Mouse (Mus musculus): ENCODE measurements around the gene Pole2. TPM values are rescaled to one million over a fixed set of nuclear protein-coding genes. Genes with fewer than 3 reads are reported as not detected.

Pole2 gene
- total RNA-seq (2023), result 3.0 to 5.5 TPM (median 3.4 TPM) in 4 replicates

DNA sequence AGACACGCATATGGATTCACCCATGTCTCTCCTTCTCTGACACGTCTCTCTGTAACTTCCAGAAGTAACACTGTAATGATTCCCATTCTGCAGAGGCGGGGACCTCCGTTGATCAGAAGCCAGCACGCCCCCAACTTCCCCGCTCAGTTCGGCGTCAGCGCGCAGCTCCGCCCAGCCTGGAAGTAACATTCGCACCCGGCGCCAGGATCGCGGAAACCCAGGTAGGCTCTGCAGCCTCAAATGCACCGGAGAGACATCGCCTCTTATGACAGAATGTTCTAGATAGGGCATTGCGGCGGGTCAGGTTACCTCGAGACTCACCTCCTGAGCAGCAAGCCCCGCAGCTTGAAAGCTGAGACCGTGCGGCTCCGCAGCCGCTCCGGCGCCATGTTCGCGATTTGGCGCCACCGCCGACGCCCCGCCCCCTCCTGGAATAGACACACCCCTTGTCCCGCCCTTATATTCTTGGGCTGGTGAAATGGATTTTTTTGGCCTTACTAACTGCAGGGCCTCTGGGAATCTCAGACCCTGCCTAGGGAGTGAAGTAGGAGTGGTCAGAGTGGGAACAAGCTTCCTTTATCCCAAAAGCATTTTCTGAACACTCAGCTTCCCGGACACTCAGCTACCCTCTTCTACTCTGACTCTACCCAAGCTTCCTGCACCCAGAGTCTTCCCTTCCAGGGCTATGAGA lies at the start of gene Pole2:
Gene Pole2 (minus strand): TSS at position 420 of the 691 bp plus-strand sequence.

DNA sequence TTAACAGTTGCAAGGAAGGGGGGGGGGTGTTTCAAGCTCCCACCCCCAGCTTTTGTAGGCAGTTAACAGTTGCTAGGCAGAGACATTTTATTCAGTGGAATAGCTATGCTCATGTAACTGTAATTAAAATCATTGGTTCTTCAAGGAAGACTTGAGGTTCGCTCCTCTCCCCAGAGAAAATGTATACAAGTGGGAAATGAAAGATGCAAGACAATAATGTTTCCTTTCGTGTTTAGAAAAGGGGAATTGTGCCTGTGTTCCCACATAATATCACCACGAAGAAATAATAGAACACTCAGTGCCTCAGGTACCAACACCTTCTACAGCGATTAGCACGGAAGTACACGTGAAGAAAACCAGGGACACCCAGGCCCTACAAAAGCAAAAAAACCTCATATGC lies 12.9 kb upstream of the Pole2 start, which contains the start of gene Klhdc1:
Gene Klhdc1 (plus strand): TSS at position 301 of the 400 bp plus-strand sequence.

DNA sequence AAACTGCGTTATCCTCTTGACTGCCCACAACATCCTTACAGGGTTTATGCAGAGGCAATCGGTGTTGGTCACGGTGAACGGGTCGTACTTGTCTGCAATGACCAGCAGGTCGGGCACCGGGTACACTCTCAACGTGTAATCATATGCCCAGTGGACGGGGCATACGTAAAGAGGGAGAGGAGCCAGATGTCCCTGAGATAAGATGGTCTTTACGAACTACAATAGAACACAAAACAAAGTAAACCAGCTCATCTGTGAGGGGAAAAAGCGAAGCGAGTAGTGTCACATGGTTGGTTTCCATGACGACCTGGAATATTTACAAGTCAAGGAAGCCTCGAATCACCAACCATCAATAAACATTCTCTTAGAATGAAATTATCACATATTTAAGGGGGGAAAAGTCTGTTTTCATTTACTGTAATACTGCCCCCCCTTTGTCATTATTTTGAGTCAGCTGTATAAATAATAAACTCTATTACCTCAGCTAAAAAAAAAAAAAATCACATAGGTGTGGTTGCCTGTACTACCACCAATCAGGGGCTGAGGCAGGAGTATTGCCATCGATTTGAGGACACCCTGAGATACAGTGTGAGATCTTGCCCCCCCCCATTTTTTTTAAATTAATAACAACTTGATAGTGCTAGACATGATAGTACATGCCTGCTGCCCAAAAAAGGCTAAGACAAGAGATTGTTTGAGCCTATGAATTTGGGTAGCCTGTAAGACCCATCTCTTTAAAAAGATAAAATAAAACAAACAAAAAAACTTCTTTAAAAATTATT lies 23.8 kb downstream of the Pole2 start, which contains the start of gene Gm49384:
Gene Gm49384 (minus strand): TSS at position 216 of the 782 bp plus-strand sequence.

DNA sequence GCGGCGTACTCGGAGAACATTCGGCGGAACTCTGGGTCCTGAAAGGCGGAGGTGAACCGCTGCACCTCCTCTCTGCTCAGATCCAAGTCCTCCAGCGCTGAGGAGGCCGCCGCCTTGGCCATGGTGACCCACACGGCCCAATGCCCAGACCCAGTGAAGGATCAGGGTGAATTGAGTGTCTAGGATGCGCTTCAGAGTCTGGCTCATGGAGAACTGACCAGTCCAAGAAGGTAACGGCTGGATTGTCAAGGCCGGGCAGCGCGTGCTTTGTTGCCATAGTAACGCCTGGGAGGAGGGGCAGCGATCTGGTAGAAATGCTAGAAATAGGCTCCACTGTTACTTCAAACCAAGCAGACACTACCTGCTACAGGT lies 29.8 kb downstream of the Pole2 start, which contains the start of gene Dnaaf2:
Gene Dnaaf2 (minus strand): TSS at position 266 of the 372 bp plus-strand sequence.

DNA sequence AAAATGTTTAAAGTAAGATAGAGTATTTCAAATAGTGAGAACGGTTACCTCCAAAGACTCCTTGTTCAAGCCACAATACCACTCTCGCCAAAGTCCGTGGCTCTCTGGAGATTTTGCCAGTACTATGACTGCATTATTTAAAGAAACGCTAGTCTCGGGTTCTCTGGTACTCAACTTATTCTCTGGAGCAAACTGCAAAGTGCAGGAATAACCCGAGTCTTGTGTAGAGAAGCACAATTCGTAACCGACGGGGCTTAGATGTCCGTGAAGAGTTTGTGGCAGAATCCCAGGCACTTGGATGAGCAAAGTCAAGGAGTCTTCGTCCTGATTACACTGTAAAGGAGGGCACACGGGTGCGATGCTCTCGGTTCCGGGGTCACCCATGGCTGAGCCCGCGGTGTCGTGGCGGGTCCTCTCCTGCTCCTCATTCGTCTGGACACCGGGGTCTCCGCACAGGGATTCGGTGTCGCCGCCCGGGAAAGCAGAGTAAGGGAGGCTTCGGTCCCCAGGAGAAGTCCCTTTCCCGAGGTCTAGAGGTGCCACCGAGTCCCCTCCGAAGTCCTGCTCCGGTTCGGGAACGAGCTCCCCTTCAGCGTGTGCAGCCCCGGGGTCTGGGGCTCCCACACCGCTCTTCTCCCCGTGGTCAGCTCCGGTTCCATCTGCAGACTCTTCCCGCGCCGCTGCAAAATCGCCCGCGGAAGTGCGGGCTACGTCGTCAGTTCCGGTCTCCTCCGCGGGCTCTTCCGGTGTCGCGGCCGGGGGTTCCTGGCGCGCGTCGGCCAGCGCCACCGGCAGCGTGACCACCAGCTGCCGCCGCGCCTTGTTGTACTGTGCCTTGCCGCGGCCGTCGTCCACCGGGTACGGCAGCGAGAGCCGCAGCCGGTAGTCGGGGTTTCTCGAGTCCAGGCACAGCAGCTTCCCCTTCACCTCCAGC lies 31.3 kb downstream of the Pole2 start, which contains the start of gene Gm49383:
Gene Gm49383 (minus strand): TSS at position 661 of the 934 bp plus-strand sequence.

DNA sequence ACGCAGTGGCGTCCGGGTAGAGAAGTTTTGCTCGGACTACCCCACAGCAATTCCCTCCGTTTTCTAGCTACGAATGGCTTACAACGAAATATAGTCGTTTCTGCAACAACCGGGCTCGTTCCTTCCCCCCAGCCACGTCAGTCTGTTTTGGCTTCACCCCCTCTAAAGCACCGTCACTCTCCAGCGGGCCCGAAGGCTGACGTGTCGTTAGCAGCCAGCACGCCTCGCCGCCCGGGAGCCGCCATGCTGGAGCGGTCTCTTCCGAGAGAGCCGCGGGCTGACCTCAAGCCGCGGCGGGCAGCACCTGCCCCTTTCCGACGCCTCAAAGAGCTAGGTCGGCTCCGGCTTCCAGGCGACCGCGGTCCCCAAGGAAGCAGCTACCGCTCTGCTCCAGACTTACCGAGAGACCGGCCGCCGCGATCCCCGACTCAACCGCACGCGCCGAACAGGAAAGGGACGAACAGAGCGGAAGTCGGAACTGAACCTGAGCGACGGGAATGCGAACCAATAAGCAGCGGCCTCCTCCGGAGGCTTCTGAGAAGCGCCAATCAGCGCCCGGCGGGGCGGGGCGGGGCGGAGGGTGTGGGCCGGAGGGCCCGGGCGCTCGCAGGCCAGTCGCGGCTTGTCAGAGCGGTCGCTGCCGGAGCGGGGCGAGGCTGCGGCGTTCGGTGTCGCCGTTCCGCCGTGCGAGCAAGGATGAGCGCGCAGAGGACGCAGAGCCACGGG lies 44.2 kb downstream of the Pole2 start, which contains the start of the genes Rpl36al and Mgat2:
Gene Rpl36al (minus strand): TSS at position 501 of the 726 bp plus-strand sequence.
Gene Mgat2 (plus strand): TSS at position 575 of the 726 bp plus-strand sequence.

DNA sequence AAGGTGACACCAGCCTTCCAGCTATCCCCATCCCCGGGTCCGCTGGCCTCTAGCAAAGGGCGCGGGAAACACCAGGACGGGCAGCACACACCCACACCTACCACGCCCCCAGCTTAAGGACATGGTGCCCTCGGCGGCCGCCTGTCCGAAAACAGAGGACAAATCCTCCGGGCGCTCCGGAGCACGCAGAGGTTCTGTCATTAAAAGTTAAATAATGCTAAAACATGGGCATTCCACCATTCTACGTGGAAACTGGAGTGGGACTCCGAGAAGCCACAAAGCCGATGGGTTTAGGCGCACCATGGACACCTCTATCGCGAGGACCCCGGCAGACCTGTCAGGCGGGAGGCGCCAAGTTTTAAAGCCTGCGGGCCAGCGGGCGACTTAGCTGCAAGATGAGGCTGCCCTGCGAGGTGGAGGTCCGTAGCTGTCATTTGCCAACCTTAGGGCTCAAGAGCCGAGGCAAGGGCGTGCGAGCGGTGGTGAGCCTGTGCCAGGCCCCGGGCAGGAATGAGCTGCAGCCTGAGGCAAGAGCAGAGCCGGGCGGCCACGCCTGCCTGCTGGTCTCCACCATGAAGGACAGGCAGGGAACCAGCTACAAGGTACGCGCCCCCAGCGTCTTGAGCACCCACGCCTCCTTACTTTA lies 59.4 kb downstream of the Pole2 start, which contains the start of gene Lrr1:
Gene Lrr1 (plus strand): TSS at position 354 of the 646 bp plus-strand sequence.

DNA sequence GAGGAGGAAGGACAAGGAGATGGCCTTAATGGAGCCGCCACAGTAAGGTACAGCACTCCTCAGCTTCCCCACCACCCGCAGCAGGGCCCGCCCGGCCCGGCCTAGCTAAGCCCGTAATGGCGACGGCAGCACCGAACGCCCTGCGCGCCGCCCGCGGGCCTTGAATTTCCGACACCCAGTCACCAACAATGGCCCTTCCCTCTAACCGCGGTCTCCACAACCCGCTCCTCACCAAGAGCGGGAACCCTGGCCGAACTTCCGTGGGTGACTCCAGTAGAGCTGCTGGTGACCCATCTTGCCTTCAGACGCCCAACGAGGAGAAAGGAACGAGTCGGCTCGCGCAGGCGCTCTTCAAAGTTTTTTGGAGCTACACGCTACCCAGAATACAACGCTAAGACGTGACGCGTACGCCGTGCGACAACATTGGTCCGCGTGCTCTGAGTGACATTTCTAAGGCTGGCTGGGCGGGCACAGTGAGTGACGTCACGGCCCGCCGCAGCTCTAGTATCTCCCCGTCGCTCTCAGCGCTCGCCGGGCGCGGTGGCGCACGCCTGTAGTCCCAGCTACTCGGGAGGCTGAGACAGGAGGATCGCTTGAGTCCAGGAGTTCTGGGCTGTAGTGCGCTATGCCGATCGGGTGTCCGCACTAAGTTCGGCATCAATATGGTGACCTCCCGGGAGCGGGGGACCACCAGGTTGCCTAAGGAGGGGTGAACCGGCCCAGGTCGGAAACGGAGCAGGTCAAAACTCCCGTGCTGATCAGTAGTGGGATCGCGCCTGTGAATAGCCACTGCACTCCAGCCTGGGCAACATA lies 69.0 kb downstream of the Pole2 start, which contains the start of gene Rps29:
Gene Rps29 (minus strand): TSS at position 422 of the 813 bp plus-strand sequence.

Other genes with a start within 250 kb of the Pole2 start
- 4,903 to 5,232 TPM (median 4,974 TPM) in 4 replicates for gene Rps29, start 69.0 kb downstream of the Pole2 start, total RNA-seq (2023)
- gene Lrr1, start 59.4 kb downstream of the Pole2 start, total RNA-seq (2023), result not detected in 4 replicates
- 346 to 407 TPM (median 379 TPM) in 4 replicates for gene Rpl36al, start 44.1 kb downstream of the Pole2 start, total RNA-seq (2023)
- 23.6 to 29.7 TPM (median 27.2 TPM) in 4 replicates for gene Mgat2, start 44.0 kb downstream of the Pole2 start, total RNA-seq (2023)
- gene Gm49383, start 31.1 kb downstream of the Pole2 start, total RNA-seq (2023), result 5.9 to 8.0 TPM (median 7.2 TPM) in 4 replicates
- gene Dnaaf2, start 29.8 kb downstream of the Pole2 start, total RNA-seq (2023), result 1.4 to 2.3 TPM (median 2.2 TPM) in 4 replicates
- gene Gm49384, start 23.9 kb downstream of the Pole2 start, total RNA-seq (2023), result 2.6 to 9.5 TPM (median 3.8 TPM) in 4 replicates
- 4.0 to 6.4 TPM (median 5.3 TPM) in 4 replicates for gene Klhdc1, start 13.0 kb upstream of the Pole2 start, total RNA-seq (2023)
- gene Klhdc2, start 68.5 kb upstream of the Pole2 start, total RNA-seq (2023), result 18.8 to 22.0 TPM (median 19.7 TPM) in 4 replicates
- 102 to 118 TPM (median 115 TPM) in 4 replicates for gene Nemf, start 129.0 kb upstream of the Pole2 start, total RNA-seq (2023)
- 301 to 323 TPM (median 309 TPM) in 4 replicates for gene Arf6, start 144.0 kb upstream of the Pole2 start, total RNA-seq (2023)
- gene Gm9887, start 144.3 kb upstream of the Pole2 start, total RNA-seq (2023), result 5.6 to 11.2 TPM (median 7.6 TPM) in 4 replicates